Mouse (Mus musculus): Measurements from ENCODE around the gene Tmco4.
A peak's percentile ranks its signal among the peaks of the same experiment; 100 is the strongest.

Tmco4 gene

GRCm38 (mm10) chr4:139058029-139058428, 85.3 kb downstream of the Tmco4 start:
- DNase-seq (ENCODE audit: low read depth): no peak

- no peak for DNase-seq (ENCODE audit: low read depth)
These were observed 86.9 kb downstream of the Tmco4 start for GRCm38 (mm10) chr4:139059569-139059968.

- DNase-seq (ENCODE audit: low read depth): no peak
These were observed 92.1 kb downstream of the Tmco4 start for GRCm38 (mm10) chr4:139064831-139065230.

- no peak for DNase-seq (ENCODE audit: low read depth)
These were observed 95.6 kb downstream of the Tmco4 start for GRCm38 (mm10) chr4:139068287-139068686.

- DNase-seq (ENCODE audit: low read depth): no peak
These were observed 101.4 kb downstream of the Tmco4 start for GRCm38 (mm10) chr4:139074060-139074459.

- DNase-seq (ENCODE audit: low read depth): no peak
These were observed 102.5 kb downstream of the Tmco4 start, which contains the start of gene Htr6 for GRCm38 (mm10) chr4:139075041-139075711. Gene Htr6 (minus strand): TSS chr4:139075570.

- no peak for DNase-seq (ENCODE audit: low read depth)
These were observed 103.2 kb downstream of the Tmco4 start for GRCm38 (mm10) chr4:139075915-139076314.

GRCm38 (mm10) chr4:139078313-139078712, 105.6 kb downstream of the Tmco4 start:
- peak; percentile 19 for DNase-seq (ENCODE audit: low read depth)

GRCm38 (mm10) chr4:139078726-139079125, 106.0 kb downstream of the Tmco4 start:
- DNase-seq (ENCODE audit: low read depth): no peak

- no peak for DNase-seq (ENCODE audit: low read depth)
These were observed 106.8 kb downstream of the Tmco4 start for GRCm38 (mm10) chr4:139079439-139079838.

GRCm38 (mm10) chr4:139080259-139080658, 107.6 kb downstream of the Tmco4 start:
- DNase-seq (ENCODE audit: low read depth): no peak

GRCm38 (mm10) chr4:139081270-139081931, 108.7 kb downstream of the Tmco4 start:
- DNase-seq (ENCODE audit: low read depth): no peak

GRCm38 (mm10) chr4:139082790-139083564, 110.3 kb downstream of the Tmco4 start:
- no peak for DNase-seq (ENCODE audit: low read depth)

GRCm38 (mm10) chr4:139085337-139085736, 112.6 kb downstream of the Tmco4 start:
- DNase-seq (ENCODE audit: low read depth): no peak

- DNase-seq (ENCODE audit: low read depth): peak; percentile 90
These were observed 113.3 kb downstream of the Tmco4 start for GRCm38 (mm10) chr4:139086037-139086436.

- DNase-seq (ENCODE audit: low read depth): peak; percentile 48
These were observed 114.3 kb downstream of the Tmco4 start for GRCm38 (mm10) chr4:139086984-139087383.

- DNase-seq (ENCODE audit: low read depth): no peak
These were observed 116.4 kb downstream of the Tmco4 start for GRCm38 (mm10) chr4:139088982-139089671.

- no peak for DNase-seq (ENCODE audit: low read depth)
These were observed 117.7 kb downstream of the Tmco4 start for GRCm38 (mm10) chr4:139090303-139090940.

GRCm38 (mm10) chr4:139091066-139091465, 118.4 kb downstream of the Tmco4 start:
- DNase-seq (ENCODE audit: low read depth): no peak

- no peak for DNase-seq (ENCODE audit: low read depth)
These were observed 119.0 kb downstream of the Tmco4 start for GRCm38 (mm10) chr4:139091478-139092355.
